Mouse (Mus musculus) lung, adult 2 months (tissue): ENCODE results near the gene Tpte.

Experiments used
- CTCF ChIP-seq: fragments of 200-500 bp; IDR thresholded peaks from 2 replicates; pipeline ENCODE4 v1.5.1; 2011; ENCODE audit warnings: mild to moderate bottlenecking, low read length, control low read depth; ENCODE audit not compliant: insufficient read depth
- POLR2A ChIP-seq: fragments of 200-500 bp; IDR thresholded peaks from 2 replicates; pipeline ENCODE4 v1.6.1; 2011; ENCODE audit warnings: low read depth, mild to moderate bottlenecking, control low read depth, low read length, borderline replicate concordance; ENCODE audit errors: extremely low read depth

DNA sequence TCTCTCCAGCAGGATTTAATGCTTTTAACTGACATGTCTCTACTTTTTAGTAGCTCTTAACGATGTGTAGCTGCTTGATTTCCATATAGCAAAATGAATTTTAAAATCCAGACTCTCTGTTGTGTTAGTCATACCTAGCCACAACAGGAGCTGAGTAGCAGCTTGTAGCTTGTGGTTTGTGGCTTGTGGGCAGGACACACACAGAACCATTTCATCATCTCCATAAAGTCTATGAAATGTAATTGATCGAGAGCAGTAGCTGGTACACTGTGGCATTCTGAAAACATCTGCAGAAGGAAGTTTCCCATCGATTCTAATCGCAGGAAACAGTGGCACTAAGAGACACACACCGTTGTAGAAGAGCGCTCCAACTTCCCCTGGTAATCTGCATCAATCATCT lies 122.5 kb downstream of the Tpte start:
- no peak for TF ChIP-seq CTCF
- TF ChIP-seq POLR2A = no peak
